ENCODE assay signal across 11 mouse cellular contexts in genomic region chr6:127064815-127065214, GRCm38 (mm10). TPM values are rescaled to one million over a fixed set of nuclear protein-coding genes. Genes with fewer than 3 reads are reported as not detected.
DNase-seq lines count a peak whose midpoint lies in the region; ATAC-seq and TF ChIP-seq lines count a peak whose summit lies in the region.
"Had no signal": no experiment of that assay in that cellular context is flagged by ENCODE, and none has a peak within 500 bp of the region (broad histone marks: within the 10 kb centered on the region; RNA-seq: fewer than 3 reads in every experiment).

No protein-coding gene starts in this region.

- H3K27ac ChIP-seq in kidney, embryonic 16.5 days (ENCODE audit: low read length), result no peak overlapping the region
- no peak overlapping the region for H3K27ac ChIP-seq in embryonic facial prominence, embryonic 15.5 days (replicated peaks)
- H3K27ac ChIP-seq in hindbrain, postnatal 0 days, result no peak overlapping the region
- H3K27ac ChIP-seq in midbrain, embryonic 15.5 days, result no peak overlapping the region

- no peak for DNase-seq in kidney, adult 18-20 months
- DNase-seq in hindbrain, postnatal 0 days (ENCODE audit: low spot score), result no peak
- DNase-seq in thymus, postnatal 25 days, result no peak
- DNase-seq in adrenal gland, postnatal 10 days, result no peak
- DNase-seq: kidney, postnatal 10 days had no signal

- peaks cover 6% of the 10 kb centered on the region; the same call in 1 of the 2 replicates for H3K4me1 ChIP-seq in kidney, embryonic 16.5 days (ENCODE audit: insufficient read depth, low read length)
- no peaks in the 10 kb centered on the region for H3K4me1 ChIP-seq in embryonic facial prominence, embryonic 15.5 days
- no peaks in the 10 kb centered on the region for H3K4me1 ChIP-seq in hindbrain, postnatal 0 days (ENCODE audit: insufficient read depth, low read length)
- H3K4me1 ChIP-seq in midbrain, embryonic 15.5 days, result peaks cover 6% of the 10 kb centered on the region

- TF ChIP-seq CTCF in hindbrain, postnatal 0 days (IDR thresholded peaks at IDR 0.05; ENCODE audit: low read depth), result no peak

- H3K36me3 ChIP-seq in kidney, embryonic 16.5 days (ENCODE audit: insufficient read depth, low read length), result no peaks in the 10 kb centered on the region
- no peaks in the 10 kb centered on the region for H3K36me3 ChIP-seq in embryonic facial prominence, embryonic 15.5 days
- no peaks in the 10 kb centered on the region for H3K36me3 ChIP-seq in hindbrain, postnatal 0 days (ENCODE audit: insufficient read depth, low read length)
- H3K36me3 ChIP-seq in midbrain, embryonic 15.5 days (replicated peaks), result no peaks in the 10 kb centered on the region

- no peak overlapping the region for H3K4me3 ChIP-seq in kidney, embryonic 16.5 days (ENCODE audit: low read length)
- H3K4me3 ChIP-seq in embryonic facial prominence, embryonic 15.5 days (replicated peaks), result no peak overlapping the region
- H3K4me3 ChIP-seq in hindbrain, postnatal 0 days (ENCODE audit: low read length), result no peak overlapping the region
- 0 out of 2 replicates have a peak overlapping the region, but pooled peaks have one; percentile 4 for H3K4me3 ChIP-seq in midbrain, embryonic 15.5 days
- H3K4me3 ChIP-seq: erythroblast, embryonic 14.5 days had no signal

- peak; percentile 61; the same call in 1 of the 2 replicates for ATAC-seq in kidney, embryonic 16.5 days (ENCODE audit: low FRiP score, low TSS enrichment)
- ATAC-seq in embryonic facial prominence, embryonic 15.5 days (ENCODE audit: insufficient number of reproducible peaks, low FRiP score, low TSS enrichment, low read depth), result peak; percentile 34; the same call in 1 of the 2 replicates
- peak; percentile 18; the same call in 1 of the 2 replicates for ATAC-seq in hindbrain, postnatal 0 days
- no peak for ATAC-seq in midbrain, embryonic 15.5 days (replicated peaks)
- no peak for ATAC-seq in megakaryocyte progenitor cell, adult 5-6 weeks (replicated peaks; ENCODE audit: poor library complexity)

- peaks cover 5% of the 10 kb centered on the region; the same call in 1 of the 2 replicates for H3K27me3 ChIP-seq in kidney, embryonic 16.5 days (ENCODE audit: insufficient read depth, low read length)
- no peaks in the 10 kb centered on the region; the same call in 1 of the 2 replicates for H3K27me3 ChIP-seq in embryonic facial prominence, embryonic 15.5 days
- H3K27me3 ChIP-seq in hindbrain, postnatal 0 days (ENCODE audit: insufficient read depth, low read length), result no peaks in the 10 kb centered on the region
- H3K27me3 ChIP-seq in midbrain, embryonic 15.5 days (replicated peaks), result 0 out of 2 replicates have a peak, but pooled peaks cover 2% of the 10 kb centered on the region

- peak overlapping the region; percentile 35; the same call in 1 of the 2 replicates for H3K9ac ChIP-seq in kidney, embryonic 16.5 days (replicated peaks; ENCODE audit: low read length)
- no peak overlapping the region for H3K9ac ChIP-seq in embryonic facial prominence, embryonic 15.5 days
- H3K9ac ChIP-seq in hindbrain, postnatal 0 days (replicated peaks; ENCODE audit: low read length), result 0 out of 2 replicates have a peak overlapping the region, but pooled peaks have one; percentile 2
- H3K9ac ChIP-seq in midbrain, embryonic 15.5 days, result no peak overlapping the region

- H3K4me2 ChIP-seq in kidney, embryonic 16.5 days (replicated peaks; ENCODE audit: low read depth, low read length), result peak overlapping the region; percentile 40; the same call in 1 of the 2 replicates
- H3K4me2 ChIP-seq in embryonic facial prominence, embryonic 15.5 days (replicated peaks), result 0 out of 2 replicates have a peak overlapping the region, but pooled peaks have one; percentile 0
- H3K4me2 ChIP-seq in hindbrain, postnatal 0 days (ENCODE audit: low read depth, low read length), result peak overlapping the region; percentile 37; the same call in 1 of the 2 replicates
- H3K4me2 ChIP-seq in midbrain, embryonic 15.5 days, result peak overlapping the region; percentile 28

- 5% methylated on average over 14 of the region's 14 CpGs for WGBS in kidney, embryonic 16.5 days
- 11% methylated on average over 14 of the region's 14 CpGs for WGBS in embryonic facial prominence, embryonic 15.5 days
- whole genome bisulfite sequencing in hindbrain, postnatal 0 days, result 15% methylated on average over 14 of the region's 14 CpGs
- 6% methylated on average over 14 of the region's 14 CpGs for WGBS in midbrain, embryonic 15.5 days

- H3K9me3 ChIP-seq in kidney, embryonic 16.5 days (ENCODE audit: low read length), result no peaks in the 10 kb centered on the region
- no peaks in the 10 kb centered on the region for H3K9me3 ChIP-seq in embryonic facial prominence, embryonic 15.5 days (replicated peaks)
- H3K9me3 ChIP-seq in hindbrain, postnatal 0 days (ENCODE audit: low read length), result no peaks in the 10 kb centered on the region
- no peaks in the 10 kb centered on the region for H3K9me3 ChIP-seq in midbrain, embryonic 15.5 days

RNA-seq across cellular contexts. Expression of gene Fgf23, which starts 7.9 kb away (rescaled TPM):
- not detected in 2 replicates for polyA plus RNA-seq in kidney, embryonic 16.5 days (2015; fragmentation: Nextera tagmentation; extraction: Ambion mirVana)
- 0.20 and 0.35 TPM in 2 replicates for polyA plus RNA-seq in embryonic facial prominence, embryonic 15.5 days (2015; fragmentation: Nextera tagmentation; extraction: Ambion mirVana)
- 1.8 and 1.9 TPM in 2 replicates for total RNA-seq in hindbrain, postnatal 0 days (2014; rRNA removed)
- 0.28 TPM in 2 replicates for polyA plus RNA-seq in hindbrain, postnatal 0 days (2015; fragmentation: Nextera tagmentation; extraction: Ambion mirVana)
- 0.27 and 0.33 TPM in 2 replicates for polyA plus RNA-seq in midbrain, embryonic 15.5 days (2015; fragmentation: Nextera tagmentation; extraction: Ambion mirVana)
- not detected for total RNA-seq in adrenal gland, postnatal 10 days (2021)
- total RNA-seq in megakaryocyte progenitor cell, adult 5-6 weeks (2015), result not detected in 2 replicates
- total RNA-seq in megakaryocyte progenitor cell, adult 5-6 weeks (2017), result not detected in 2 replicates
- total RNA-seq: ES-E14 had no signal
- polyA plus RNA-seq: erythroblast, embryonic 14.5 days had no signal

RNA-seq across cellular contexts. Expression of gene Tigar, which starts 44.5 kb away (rescaled TPM):
- 2.7 and 3.7 TPM in 2 replicates for polyA plus RNA-seq in kidney, embryonic 16.5 days (2015; fragmentation: Nextera tagmentation; extraction: Ambion mirVana)
- 2.7 and 3.1 TPM in 2 replicates for polyA plus RNA-seq in embryonic facial prominence, embryonic 15.5 days (2015; fragmentation: Nextera tagmentation; extraction: Ambion mirVana)
- total RNA-seq in hindbrain, postnatal 0 days (2014; rRNA removed), result 6.6 and 7.7 TPM in 2 replicates
- polyA plus RNA-seq in hindbrain, postnatal 0 days (2015; fragmentation: Nextera tagmentation; extraction: Ambion mirVana), result 4.9 and 5.2 TPM in 2 replicates
- polyA plus RNA-seq in midbrain, embryonic 15.5 days (2015; fragmentation: Nextera tagmentation; extraction: Ambion mirVana), result 6.5 and 7.1 TPM in 2 replicates
- total RNA-seq in adrenal gland, postnatal 10 days (2021), result 10 to 100 TPM; 12.5 to 16.2 TPM
- total RNA-seq in megakaryocyte progenitor cell, adult 5-6 weeks (2015), result 8.4 and 9.8 TPM in 2 replicates
- 8.0 and 13.7 TPM in 2 replicates for total RNA-seq in megakaryocyte progenitor cell, adult 5-6 weeks (2017)
- polyA plus RNA-seq: erythroblast, embryonic 14.5 days had no signal

RNA-seq across cellular contexts. Expression of gene Fgf6, which starts 49.4 kb away (rescaled TPM):
- 0.04 and 0.05 TPM in 2 replicates for polyA plus RNA-seq in kidney, embryonic 16.5 days (2015; fragmentation: Nextera tagmentation; extraction: Ambion mirVana)
- 1.7 and 2.8 TPM in 2 replicates for polyA plus RNA-seq in embryonic facial prominence, embryonic 15.5 days (2015; fragmentation: Nextera tagmentation; extraction: Ambion mirVana)
- total RNA-seq in hindbrain, postnatal 0 days (2014; rRNA removed), result not detected in 2 replicates
- polyA plus RNA-seq in hindbrain, postnatal 0 days (2015; fragmentation: Nextera tagmentation; extraction: Ambion mirVana), result not detected in 2 replicates
- polyA plus RNA-seq in midbrain, embryonic 15.5 days (2015; fragmentation: Nextera tagmentation; extraction: Ambion mirVana), result not detected in 2 replicates
- total RNA-seq in adrenal gland, postnatal 10 days (2021), result under 1 TPM; 0.18 to 0.42 TPM
- not detected in 2 replicates for total RNA-seq in megakaryocyte progenitor cell, adult 5-6 weeks (2015)
- total RNA-seq in megakaryocyte progenitor cell, adult 5-6 weeks (2017), result not detected in 2 replicates
- total RNA-seq: ES-E14 had no signal
- polyA plus RNA-seq: erythroblast, embryonic 14.5 days had no signal

Comparison
In these comparisons a context has a peak if more than half of its experiments do, and no peak if none do; other contexts are left out.
1. ATAC-seq: peak in kidney, embryonic 16.5 days (single experiment), embryonic facial prominence, embryonic 15.5 days (single experiment) and hindbrain, postnatal 0 days (single experiment); none in midbrain, embryonic 15.5 days (single experiment) and megakaryocyte progenitor cell, adult 5-6 weeks (single experiment).
2. H3K9ac ChIP-seq: peak in kidney, embryonic 16.5 days (single experiment) and hindbrain, postnatal 0 days (single experiment); none in embryonic facial prominence, embryonic 15.5 days (single experiment) and midbrain, embryonic 15.5 days (single experiment).
3. Peak in every context shown above with its lines, with median percentiles within 50 percentile points of each other: H3K4me2 ChIP-seq.